Mouse (Mus musculus) monocyte, adult 2 months (primary cell): Measurements from ENCODE around the gene Terb1.
A peak's percentile ranks its signal among the peaks of the same experiment; 100 is the strongest.

ENCODE experiments used
- DNase-seq, 2 experiments: peaks; one replicate each; pipeline ENCODE4 v3.0.0; 2022; ENCODE audit warnings: low spot score in 2 of 2, low read depth in 1 of 2

Gene Terb1

DNA sequence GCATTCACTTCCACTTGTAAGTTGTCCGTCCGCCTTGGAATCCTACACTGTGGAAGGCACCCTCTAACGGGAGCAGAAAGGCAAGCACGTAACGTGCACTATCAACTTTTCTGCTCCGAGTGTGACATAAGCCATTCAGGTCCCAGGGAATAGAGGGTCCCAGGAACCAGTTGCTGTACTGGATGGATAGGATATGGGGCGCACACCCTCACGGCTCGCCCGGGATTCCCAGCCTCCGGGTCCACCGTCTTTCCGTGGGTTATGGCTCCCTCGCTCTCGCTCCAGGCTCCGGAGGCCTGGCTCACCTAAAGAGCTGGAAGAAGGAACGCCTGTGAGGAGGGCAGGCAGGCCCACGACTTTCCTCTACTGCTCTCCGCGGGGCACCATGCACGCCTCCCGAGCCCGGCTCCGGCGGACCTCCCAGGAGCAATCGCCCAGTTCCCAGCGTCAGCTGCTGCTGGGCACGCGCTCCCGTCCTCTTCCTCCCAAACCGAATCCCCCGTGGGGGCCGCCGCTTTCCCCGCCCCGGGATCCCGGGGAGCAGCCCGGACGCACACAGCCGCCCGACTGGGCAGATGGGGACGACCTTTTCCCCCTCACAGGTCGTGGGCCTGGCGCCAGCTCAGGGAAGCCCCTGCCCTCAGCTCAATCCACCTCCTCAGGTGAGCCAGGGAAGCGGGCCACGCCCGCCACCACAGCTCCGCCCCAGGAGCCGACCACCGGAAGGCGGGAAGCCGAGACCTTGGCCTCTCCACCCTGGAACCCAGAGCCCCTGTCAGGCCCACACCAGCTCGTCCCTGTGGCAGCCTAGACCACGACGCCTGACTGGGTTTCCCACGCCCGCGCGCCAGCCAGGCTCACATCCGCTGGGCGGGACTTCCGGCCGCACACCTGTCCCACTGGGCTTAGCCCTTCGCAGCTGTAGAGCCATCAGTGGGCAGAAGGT lies at the start of gene Terb1:
Gene Terb1 (minus strand): TSS at position 850 of the 946 bp plus-strand sequence.
- DNase-seq = no peak

DNA sequence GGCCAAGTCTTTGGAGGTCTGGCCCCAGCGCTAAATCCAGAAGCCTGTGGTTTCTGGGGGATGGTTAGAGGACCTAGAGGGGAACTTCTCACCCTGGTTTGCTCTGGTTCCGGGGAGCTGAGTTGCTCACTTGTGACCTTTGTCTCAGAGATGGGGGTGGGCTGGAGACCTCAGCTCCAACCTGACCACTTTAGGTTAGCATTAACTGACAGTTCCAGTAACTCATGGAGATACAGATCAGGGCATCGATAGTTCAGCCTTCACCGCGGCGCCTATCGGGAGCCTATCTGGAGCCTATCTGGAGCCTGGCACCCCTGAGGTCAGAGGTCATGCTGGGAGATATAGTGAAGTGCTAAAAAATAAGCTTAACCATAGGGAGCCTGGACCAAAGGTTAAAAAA lies 47.5 kb upstream of the Terb1 start:
- DNase-seq = no peak

DNA sequence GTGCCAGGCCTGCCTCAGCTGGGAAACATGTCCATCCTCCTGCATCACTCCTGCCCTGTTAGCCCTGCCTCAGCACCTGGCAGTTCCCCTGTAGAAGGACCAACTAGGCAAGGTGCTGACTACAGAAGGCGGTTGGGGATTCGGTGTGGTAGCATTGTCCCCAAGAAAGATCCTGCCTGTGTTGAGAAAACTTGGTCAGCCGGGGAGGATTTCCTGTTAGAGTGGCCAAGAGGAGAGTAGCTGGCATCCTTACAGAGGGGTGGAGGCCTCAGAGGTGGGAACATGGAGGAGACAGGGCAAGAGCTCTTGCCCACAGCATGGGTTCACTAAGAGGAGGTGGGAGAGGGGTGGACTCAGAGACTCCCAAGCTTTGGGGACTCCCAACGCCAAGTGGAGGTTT lies 45.5 kb upstream of the Terb1 start:
- DNase-seq = no peak

DNA sequence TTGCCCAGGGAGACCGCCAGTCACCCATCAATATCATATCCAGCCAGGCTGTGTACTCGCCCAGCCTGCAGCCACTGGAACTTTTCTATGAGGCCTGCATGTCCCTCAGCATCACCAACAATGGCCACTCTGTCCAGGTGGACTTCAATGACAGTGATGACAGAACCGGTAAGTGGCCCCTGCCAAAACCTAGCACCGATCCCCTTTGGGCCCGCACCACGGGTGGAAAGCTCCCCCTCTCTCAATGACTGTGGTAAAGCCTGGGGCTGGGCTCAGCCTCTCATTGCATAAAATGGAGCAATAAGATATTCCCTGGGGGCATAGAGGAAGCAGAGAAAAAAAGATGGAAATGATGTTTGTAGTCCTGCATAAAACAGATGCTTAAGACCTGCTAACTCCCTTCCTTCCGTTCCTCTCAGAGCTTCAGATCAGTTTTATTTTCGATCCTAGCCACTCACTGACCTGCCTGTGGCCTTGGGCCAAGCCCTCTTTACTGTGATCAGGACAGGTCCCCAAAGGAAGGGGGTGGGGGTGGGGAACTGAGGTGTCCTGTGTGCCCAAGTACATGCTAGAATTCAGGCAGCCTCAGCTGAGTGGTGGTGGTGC lies 33.8 kb upstream of the Terb1 start:
- DNase-seq = no peak

DNA sequence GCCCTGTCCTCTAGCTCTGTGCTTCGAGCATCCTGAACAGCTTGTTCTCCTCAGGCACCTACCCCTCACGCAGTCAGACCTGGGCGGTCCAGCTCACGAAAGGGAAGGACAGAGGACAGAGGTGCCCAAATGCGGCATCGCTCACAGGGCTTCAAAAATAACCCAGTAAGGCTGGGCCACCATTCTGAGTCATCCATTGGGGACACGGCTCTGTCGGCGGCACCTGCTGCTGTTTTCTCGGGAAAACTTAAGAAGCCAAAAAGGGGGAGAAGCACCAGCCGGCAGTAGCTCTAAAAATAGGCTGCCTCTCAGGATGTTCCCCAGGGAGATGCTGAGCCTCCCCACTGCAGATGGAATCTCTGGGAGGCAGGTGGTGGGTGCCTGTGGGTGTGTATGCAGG lies 32.5 kb upstream of the Terb1 start:
- DNase-seq = no peak

DNA sequence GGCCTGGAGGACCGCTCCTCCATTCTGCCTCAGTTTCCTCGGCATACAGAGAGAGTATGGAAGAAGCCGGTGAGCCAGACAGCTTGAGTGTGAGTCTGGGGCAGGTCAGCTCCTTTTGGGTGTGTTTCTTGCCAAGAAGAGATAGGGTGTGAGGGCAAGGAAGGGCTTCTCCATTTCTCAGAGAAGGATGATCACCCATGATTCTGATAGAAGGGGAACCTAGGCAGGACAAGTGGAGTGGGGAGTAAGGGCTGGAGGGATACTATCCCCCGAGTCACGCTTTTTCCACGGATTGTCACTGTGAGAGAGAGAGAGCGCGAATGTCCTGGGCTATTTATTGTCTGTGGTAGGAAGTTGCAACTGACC lies 31.8 kb upstream of the Terb1 start:
- DNase-seq = no peak

DNA sequence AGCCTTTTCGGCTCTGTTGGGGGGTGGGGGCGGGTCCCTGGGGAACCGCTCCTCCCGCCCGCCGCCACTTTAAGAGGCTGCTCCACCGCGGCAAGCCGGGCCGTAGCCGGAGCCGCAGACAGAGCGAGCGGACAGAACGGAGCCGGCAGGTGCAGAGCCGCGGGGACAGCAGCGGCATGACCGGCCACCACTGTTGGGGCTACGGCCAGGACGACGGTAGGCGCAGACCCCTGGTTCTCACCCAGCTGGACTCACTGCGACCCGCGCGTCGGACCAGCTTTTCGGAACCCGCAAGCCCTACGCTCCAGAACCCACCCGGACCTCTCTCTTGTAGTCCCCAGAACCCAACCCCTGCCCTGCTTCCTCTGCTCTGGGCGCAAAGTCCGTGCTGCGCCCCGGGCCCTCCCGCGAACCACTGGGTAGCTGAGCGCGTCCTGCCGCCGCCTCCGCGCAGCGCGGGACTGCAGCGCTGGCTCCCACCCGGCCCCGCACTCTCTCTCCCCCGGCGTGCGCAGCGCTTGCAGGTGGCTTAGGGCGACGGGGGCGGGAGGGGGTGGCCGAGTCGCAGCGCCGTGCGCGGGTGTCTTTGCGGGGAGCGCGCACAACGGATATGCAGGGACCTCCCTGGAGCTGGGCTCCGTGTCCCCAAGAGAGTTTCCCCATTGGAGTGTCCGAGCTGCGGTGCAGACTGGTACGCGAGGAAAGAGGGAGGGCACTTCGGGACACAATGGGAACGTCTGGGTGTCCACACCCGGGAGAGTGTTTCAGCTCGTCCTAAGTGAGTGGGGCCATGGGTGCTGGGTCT lies 31.2 kb upstream of the Terb1 start:
- DNase-seq = no peak

DNA sequence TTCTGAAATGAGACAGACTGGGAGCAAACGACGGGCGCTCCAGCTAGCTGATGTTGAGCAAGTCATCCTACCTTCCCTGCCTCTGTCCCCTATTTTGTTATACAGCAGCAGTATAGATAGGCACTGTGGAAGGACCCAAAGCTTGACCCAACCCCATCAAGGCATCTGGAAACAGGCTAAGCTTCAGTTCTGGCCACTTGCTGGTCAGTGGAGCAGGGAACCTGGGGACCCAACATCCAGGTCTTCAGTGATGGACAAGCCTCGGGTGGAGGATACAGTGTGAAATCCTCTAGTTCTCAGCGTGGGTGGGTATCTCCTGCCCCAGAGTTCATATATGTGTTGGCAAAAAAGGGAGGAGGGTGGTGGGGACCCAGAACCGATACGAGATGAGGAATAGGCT lies 30.5 kb upstream of the Terb1 start:
- no peak for DNase-seq

DNA sequence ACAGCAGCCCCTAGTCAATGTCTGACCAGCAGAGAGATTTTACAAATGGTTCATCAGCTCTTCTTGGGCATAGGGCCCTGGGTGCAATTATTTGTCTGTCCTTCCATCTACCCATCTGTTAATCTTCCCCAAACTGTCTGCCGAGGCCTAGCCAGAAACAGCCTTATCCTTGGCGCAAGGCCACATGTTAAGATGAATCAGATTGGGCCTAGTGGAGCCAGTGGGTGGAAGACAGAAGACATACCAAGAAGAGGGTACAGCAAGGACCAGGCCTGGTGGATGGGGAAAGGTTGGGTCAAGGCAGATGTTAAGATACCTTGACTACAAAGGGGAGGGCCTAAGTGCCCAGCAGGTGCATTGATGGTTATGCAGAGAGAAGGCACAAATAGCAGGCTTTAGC lies 29.9 kb upstream of the Terb1 start:
- no peak for DNase-seq

DNA sequence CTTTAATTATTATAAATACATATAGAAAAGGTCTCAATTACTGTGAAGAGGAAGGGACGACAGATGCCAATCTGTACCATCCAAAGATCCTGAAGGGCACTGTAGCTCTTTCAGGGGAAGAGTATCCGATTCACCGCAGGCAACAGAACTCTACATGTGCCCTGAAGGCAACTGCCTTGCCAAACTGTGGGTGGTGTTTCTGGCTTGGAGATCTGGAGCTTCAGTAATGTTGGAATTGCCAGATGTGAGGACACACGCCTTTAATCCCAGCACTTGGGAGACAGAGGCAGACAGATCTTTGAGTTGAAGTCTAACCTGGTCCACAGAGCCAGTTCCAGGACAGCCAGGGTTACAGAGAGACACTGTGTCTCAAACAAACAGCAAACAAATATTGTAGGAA lies 29.2 kb upstream of the Terb1 start:
- no peak for DNase-seq

DNA sequence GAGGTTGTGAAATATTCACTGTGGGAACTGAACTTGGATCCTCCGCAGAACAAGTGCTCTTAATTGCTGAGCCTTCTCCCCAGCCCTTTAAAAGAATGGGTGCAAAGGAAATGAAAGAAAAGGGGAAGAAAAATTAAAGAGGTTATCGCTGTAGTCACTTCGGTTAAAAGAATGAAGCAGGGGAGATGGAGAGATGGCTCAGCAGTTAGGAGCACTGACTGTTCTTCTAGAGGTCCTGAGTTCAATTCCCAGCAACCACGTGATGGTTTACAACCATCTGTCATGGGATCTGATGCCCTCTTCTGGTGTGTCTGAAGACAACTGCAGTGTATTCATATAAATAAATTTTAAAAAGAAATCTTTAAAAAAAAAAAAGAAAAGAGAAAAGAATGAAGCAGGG lies 26.3 kb upstream of the Terb1 start:
- DNase-seq = no peak

DNA sequence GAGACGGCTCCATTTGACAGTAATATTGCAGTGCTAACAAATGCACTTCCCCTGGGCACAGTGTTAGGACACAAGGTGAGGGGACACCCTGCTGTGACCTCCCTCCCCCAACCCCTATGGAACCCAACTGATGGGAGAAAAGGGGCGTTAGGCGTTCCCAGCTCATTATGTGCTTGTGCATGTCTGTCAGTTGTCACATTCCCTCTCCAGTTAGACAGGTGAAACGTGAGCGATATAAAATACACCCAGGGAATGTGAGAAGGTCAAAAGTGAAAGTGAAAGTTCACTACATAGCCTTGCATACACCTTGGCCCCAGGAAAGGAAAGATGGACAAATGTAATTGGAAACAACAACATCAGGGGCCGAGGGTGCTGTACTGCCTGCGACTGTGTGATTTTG lies 25.7 kb upstream of the Terb1 start:
- DNase-seq = no peak

DNA sequence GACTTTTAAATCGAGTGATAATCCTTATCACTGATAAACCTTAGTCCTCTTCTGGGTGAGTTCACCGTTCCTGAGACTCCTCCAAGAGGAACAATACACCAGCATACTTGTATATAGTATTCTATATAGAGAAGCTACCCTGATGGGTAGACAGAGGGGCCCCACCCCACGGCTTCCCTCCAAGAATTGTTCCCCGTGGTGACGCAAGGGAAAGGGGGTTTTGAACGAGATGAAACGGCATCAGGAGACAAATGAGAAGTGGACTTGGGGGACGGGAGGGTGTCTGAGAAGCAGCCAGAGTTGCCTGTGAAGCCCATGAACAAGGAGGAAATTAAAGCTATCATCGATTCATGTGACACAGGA lies 25.1 kb upstream of the Terb1 start:
- peak; percentile 16 to 53 for DNase-seq

DNA sequence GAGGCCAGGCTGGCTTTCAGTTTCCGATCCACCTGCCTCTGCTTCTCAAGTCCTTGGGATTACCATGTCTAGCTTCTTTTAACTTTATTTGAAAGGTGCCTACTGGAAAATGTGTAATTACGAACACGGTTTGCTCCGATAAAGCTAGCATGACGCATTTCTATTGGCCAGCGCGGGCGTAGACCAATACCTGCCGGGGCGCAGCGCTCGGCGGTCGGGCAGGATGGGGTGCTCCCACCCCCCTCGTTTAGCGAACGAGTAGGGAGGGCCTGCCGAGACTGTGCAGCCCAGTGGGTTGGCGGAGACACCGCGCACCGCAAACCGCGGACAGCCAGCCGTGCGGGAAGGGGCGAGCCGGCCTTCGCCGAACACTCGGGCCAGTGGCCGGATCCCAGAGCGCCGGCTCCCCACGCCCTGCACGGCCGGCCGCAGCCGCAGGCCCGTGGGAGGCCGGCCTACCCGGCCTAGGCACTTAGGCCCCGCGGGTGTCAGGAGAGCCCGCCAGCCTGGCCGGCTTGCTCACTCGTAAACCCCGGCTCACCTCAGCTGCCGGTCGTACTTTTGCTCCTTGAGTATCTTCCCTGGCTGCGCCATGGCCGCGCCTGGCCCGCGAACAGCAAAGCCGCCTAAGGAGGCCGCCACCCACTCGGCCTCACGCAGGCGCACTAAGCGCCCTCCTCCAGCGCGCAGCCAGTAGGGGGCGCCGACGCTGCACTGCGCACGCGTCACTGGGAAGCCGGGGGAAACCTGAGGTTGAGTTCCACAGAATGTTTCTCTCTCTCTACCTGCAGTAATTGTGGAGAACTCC lies 24.5 kb upstream of the Terb1 start, which contains the start of the genes Nae1 and Car7:
Gene Nae1 (minus strand): TSS at position 667 of the 808 bp plus-strand sequence.
Gene Car7 (plus strand): TSS at position 719 of the 808 bp plus-strand sequence.
- DNase-seq = peak; percentile 61 to 86

DNA sequence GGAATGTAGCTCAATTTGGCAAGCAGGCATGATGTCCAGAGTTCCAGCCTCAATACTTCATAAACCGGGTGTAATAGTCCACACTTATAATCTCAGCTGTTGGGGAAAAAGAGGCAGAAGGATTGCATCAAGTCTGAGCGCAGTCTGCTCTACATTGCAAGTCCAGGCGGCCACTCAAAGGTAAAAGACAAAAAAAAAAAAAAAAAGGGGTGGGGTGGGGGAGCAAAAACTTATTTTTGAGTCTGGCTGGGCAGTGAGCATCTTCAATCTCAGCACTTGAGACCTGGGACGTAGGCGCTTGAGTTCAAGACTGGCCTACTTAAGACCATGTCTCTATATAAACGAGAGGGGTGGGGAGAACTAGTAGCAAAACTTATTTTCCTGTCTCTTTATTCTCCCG lies 23.8 kb upstream of the Terb1 start:
- DNase-seq = no peak

DNA sequence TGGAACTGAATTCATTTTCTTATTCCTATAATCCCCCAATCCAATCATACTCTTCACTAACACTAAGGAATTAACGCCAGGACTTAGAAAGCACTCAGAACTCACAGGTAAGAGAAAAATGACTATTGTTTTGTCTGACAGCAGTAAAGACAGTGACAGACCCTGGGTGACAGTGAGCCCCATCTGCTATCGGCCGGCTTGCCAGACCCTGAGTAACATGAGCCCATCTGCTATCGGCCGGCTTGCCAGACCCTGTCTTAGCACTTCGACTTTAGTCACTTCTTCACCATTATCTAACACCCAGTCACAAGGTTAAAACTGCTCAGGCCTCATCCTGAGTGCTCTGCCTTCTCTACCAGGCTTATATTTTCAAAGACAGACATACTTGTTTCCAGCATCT lies 20.0 kb upstream of the Terb1 start:
- no peak for DNase-seq

DNA sequence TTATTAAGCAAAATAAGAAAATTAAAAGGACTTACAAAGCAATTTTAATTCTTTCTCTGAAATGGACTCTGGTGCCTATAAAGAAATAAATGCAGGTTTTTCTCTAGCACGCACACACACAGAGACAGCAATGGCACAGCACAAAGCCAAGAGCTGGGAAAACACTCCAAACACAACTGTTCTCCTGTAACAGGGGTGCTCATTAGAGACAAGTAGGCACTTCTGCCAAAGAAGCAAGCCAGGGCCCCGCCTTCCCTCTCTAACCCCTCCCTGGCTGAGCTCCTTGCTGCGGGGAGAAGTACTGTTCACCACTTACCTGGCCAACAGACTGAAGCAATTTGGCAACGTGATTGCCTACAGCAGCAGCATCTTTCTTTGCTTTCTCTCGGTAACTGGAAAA lies 8.2 kb upstream of the Terb1 start:
- DNase-seq = no peak

DNA sequence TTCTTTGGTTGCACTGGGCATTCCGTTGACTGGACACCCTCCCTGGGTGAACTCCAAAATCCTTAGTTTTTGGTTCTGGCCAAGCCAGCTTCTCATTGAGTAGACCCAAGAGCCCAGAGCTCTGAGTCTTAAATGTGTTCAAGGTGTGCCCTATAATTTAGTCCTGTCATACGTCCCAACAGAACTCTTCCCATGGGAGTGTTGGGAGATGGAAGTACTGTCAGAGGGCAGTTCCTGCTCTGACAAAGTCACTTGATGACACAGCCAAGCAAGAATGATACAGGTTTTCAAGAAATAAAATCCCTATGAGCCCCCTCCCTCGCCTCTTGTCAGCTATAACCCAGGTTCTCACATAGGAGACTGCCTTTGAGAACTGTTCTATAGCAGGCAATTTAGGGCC lies 424 bp upstream of the Terb1 start:
- no peak for DNase-seq

DNA sequence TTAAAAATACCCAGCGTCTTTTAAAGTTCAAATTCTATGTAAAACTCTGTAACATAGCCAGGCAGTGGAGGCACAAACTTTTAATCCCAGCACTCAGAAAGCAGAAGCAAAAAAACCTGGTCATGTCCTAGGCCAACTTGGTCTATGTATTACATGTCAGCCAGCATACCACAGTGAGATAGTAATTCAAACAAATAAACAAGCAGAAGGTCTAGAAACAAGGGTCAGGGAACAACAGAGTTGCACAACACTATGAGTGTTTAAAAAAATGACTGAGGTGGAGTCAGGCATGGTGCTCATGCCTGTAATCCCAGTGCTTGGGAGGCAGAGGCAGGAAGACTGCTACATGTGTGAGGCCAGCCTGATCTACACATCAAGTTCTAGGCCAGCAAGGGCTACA lies 30.6 kb downstream of the Terb1 start:
- DNase-seq = no peak

DNA sequence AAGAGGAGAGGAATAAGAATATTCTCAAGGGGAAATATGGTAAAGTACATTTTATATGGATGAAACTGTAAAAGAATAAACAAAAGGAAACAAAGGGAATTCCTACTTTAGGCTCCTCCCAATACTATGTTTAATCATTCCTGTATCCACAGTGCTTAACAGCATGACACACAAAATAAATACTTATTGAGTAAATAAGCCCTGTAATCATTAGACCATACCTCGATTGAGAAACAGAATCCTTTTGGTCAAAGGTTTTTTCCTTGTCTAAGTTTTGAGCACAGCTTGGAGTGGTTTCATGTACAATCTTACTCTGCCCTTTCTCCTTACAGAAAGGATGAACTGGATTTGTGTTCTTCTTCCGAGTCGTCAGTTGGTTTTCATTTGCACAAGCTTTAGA lies 37.2 kb downstream of the Terb1 start:
- no peak for DNase-seq

DNA sequence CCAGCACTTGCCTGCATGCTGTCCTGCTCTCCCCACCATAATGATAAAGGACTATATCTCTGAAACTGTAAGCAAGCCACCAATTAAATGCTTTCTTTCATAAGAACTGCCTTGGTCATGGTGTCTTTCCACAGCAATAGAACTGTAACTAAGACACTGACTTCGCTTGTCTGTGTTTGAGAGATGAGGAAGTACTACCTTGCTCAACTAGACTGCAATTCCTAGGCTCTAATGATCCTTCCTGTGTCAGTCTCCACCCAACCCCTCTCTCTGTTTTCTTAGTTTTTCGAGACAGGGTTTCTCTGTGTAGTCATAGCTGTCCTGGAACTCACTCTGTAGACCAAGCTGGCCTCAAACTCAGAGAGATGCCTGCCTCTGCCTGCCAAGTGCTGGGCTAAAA lies 42.2 kb downstream of the Terb1 start:
- no peak for DNase-seq
